Mouse (Mus musculus): ENCODE results near the gene Ninj2. TPM values are rescaled to one million over a fixed set of nuclear protein-coding genes. Genes with fewer than 3 reads are reported as not detected.

Gene Ninj2
- polyA plus RNA-seq, 1 experiment from 2014 or later, result 0.44 TPM

GRCm38 (mm10) chr6:120183771-120184170, 90.6 kb downstream of the Ninj2 start:
- WGBS, result 91% methylated on average over 4 of the region's 4 CpGs

GRCm38 (mm10) chr6:120185012-120185730, 92.0 kb downstream of the Ninj2 start:
- 89% methylated on average over 11 of the region's 12 CpGs for WGBS
- Histone ChIP-seq H3K4me2 (replicated peaks; ENCODE audit: low read depth, low read length) (no peak overlapping the region), H3K9ac (replicated peaks; ENCODE audit: low read depth) (no peak overlapping the region), H3K4me3 (ENCODE audit: low read depth, low read length) (no peak overlapping the region), H3K36me3 (ENCODE audit: insufficient read depth, low read length) (no peaks in the 10 kb centered on the region), H3K27me3 (replicated peaks; ENCODE audit: insufficient read depth, low read length) (no peaks in the 10 kb centered on the region), H3K9me3 (ENCODE audit: low read length) (no peaks in the 10 kb centered on the region), H3K27ac (ENCODE audit: low read length) (no peak overlapping the region), H3K4me1 (ENCODE audit: insufficient read depth, low read depth, low read length) (peaks cover 22% of the 10 kb centered on the region)
- DNase-seq (ENCODE audit: low spot score), result no peak
- no peak for ATAC-seq
- no peak for TF ChIP-seq EP300 (IDR thresholded peaks at IDR 0.05)
- no peak for TF ChIP-seq CTCF (IDR thresholded peaks at IDR 0.05)

More at GRCm38 (mm10) chr6:120183771-120184170, 90.6 kb downstream of the Ninj2 start:
- H3K4me2 ChIP-seq (replicated peaks; ENCODE audit: low read depth, low read length), result no peak overlapping the region
- H3K4me1 ChIP-seq (ENCODE audit: insufficient read depth, low read depth, low read length), result peaks cover 17% of the 10 kb centered on the region; the same call in 1 of the 2 replicates
- DNase-seq (ENCODE audit: low spot score) (no peak), ATAC-seq (no peak)
- no peak overlapping the region for H3K27ac ChIP-seq (ENCODE audit: low read length)
- no peaks in the 10 kb centered on the region for H3K36me3 ChIP-seq (ENCODE audit: insufficient read depth, low read length)
- H3K4me3 ChIP-seq (ENCODE audit: low read depth, low read length), result no peak overlapping the region
- TF ChIP-seq CTCF (IDR thresholded peaks at IDR 0.05), result no peak
- TF ChIP-seq EP300 (IDR thresholded peaks at IDR 0.05), result no peak
- H3K27me3 ChIP-seq (replicated peaks; ENCODE audit: insufficient read depth, low read length), result no peaks in the 10 kb centered on the region
- no peaks in the 10 kb centered on the region for H3K9me3 ChIP-seq (ENCODE audit: low read length)
- H3K9ac ChIP-seq (replicated peaks; ENCODE audit: low read depth), result no peak overlapping the region

- 56% methylated on average over 7 of the region's 7 CpGs for WGBS
- Histone ChIP-seq H3K4me1 (ENCODE audit: insufficient read depth, low read depth, low read length) (peaks cover 25% of the 10 kb centered on the region), H3K36me3 (ENCODE audit: insufficient read depth, low read length) (no peaks in the 10 kb centered on the region), H3K4me3 (ENCODE audit: low read depth, low read length) (no peak overlapping the region), H3K9ac (replicated peaks; ENCODE audit: low read depth) (no peak overlapping the region), H3K27ac (ENCODE audit: low read length) (0 out of 2 replicates have a peak overlapping the region, but pooled peaks have one; percentile 76), H3K27me3 (replicated peaks; ENCODE audit: insufficient read depth, low read length) (no peaks in the 10 kb centered on the region), H3K4me2 (replicated peaks; ENCODE audit: low read depth, low read length) (no peak overlapping the region), H3K9me3 (ENCODE audit: low read length) (no peaks in the 10 kb centered on the region)
- TF ChIP-seq EP300 (IDR thresholded peaks at IDR 0.05) (no peak), CTCF (IDR thresholded peaks at IDR 0.05) (no peak)
- DNase-seq (ENCODE audit: low spot score) (no peak), ATAC-seq (no peak)
These were observed 92.6 kb downstream of the Ninj2 start for GRCm38 (mm10) chr6:120185756-120186155.

DNA sequence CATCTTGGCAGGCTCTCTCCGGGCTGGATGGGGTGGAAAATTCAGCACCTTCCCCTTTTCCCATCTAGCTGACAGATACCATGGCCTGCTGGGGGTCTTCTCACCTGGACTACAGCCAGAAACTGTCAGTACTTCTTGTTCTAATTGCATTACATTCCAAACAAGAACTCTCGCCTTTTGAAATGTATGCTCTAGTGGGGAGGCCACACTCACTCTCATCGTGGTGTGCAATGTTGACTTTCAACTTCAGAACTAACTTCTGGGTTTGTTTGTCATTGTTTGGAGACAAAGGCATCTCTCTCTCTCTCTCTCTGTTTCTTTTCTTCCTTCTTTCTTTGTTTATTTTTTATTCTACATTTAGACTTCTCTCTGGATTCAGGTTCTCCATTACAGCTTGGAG, 93.4 kb downstream of the Ninj2 start:
- no peak overlapping the region for H3K9ac ChIP-seq (replicated peaks; ENCODE audit: low read depth)
- H3K27ac ChIP-seq (ENCODE audit: low read length), result peak overlapping the region; percentile 76
- H3K27me3 ChIP-seq (replicated peaks; ENCODE audit: insufficient read depth, low read length), result no peaks in the 10 kb centered on the region
- WGBS, result 31% methylated on average over 3 of the region's 3 CpGs
- H3K4me3 ChIP-seq (ENCODE audit: low read depth, low read length), result no peak overlapping the region
- no peak for ATAC-seq
- H3K4me1 ChIP-seq (ENCODE audit: insufficient read depth, low read depth, low read length), result peaks cover 28% of the 10 kb centered on the region
- no peak overlapping the region for H3K4me2 ChIP-seq (replicated peaks; ENCODE audit: low read depth, low read length)
- TF ChIP-seq EP300 (IDR thresholded peaks at IDR 0.05) (peak; percentile 88), CTCF (IDR thresholded peaks at IDR 0.05) (no peak)
- H3K9me3 ChIP-seq (ENCODE audit: low read length), result no peaks in the 10 kb centered on the region
- H3K36me3 ChIP-seq (ENCODE audit: insufficient read depth, low read length), result no peaks in the 10 kb centered on the region
- DNase-seq (ENCODE audit: low spot score), result peak; percentile 67

DNA sequence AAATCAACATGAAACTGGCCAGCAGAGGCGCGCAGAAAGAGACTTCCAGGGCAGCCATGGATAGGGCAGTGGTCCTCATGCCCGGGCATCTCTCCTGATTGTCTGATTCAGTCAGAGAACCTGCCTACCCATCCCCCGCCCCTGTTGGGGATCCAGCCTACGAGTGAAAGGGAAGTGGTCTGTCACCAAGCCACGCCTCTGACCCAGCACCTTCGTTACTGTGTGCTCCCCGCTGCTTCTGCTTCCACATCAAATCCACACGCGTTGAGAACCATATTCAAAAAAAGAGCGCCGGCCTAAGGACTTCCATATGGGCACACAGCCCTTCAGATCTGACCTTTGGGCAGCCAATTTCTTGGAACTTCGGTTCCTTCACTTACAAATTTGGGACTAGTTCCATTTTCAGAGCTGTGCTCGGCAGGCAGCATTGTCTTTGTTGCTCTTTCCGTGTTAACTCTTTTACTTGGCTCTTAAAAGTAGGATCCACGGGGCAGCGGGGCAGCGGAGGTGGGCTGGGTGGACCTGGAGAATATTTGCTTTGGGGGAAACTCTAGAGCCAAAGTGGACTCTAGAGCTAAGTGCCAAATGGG, 94.5 kb downstream of the Ninj2 start:
- 16% methylated on average over 18 of the region's 18 CpGs for WGBS

DNA sequence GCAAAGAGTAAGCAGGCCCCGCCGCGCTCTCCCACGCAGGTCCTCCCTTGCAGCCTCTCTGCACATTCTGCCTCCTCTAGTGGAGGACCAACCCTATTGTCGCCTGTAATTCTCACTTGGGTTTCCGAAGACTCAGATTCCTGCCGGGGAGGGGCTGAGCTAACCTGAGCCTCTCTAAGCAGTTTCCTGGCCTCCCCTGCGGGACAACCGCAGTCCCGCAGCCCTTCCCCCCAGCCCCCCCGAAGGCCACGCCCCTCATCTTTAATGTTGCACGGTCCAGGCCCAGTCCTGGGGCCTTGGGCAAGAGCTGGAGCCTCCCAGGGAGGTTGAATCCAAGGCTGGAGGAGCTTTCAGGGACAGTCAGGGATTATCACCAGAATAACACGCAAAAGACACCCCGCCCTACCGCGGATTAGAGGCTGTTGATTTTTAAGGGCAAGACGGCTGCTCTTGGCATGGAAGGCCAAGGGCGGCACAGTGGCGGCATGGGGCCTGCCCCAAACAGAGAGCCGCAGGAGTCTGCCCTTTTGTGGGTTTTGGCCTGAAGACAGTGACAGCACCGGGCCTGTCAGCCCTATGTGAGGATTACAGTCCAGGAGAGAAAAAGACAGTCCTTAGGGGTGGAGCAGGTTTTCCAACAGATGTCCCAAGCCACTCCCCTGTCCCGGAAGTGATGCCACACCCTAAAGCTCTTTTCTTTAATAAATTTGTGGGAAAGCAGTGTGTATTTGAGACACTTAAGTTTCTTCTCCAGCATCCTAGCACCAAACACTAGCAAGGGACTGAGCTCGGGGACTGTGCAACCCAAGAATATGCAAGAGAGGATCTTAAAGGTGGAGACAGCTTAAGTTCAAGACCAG, 95.5 kb downstream of the Ninj2 start:
- peak; percentile 27 for ATAC-seq
- Histone ChIP-seq H3K9me3 (ENCODE audit: low read length) (no peaks in the 10 kb centered on the region), H3K4me3 (ENCODE audit: low read depth, low read length) (no peak overlapping the region), H3K27ac (ENCODE audit: low read length) (peak overlapping the region; percentile 76), H3K4me1 (ENCODE audit: insufficient read depth, low read depth, low read length) (peaks cover 37% of the 10 kb centered on the region), H3K9ac (replicated peaks; ENCODE audit: low read depth) (no peak overlapping the region), H3K27me3 (replicated peaks; ENCODE audit: insufficient read depth, low read length) (no peaks in the 10 kb centered on the region), H3K36me3 (ENCODE audit: insufficient read depth, low read length) (no peaks in the 10 kb centered on the region), H3K4me2 (replicated peaks; ENCODE audit: low read depth, low read length) (peak overlapping the region; percentile 29)
- TF ChIP-seq CTCF (IDR thresholded peaks at IDR 0.05) (peak; percentile 43), EP300 (IDR thresholded peaks at IDR 0.05) (no peak)
- 32% methylated on average over 24 of the region's 24 CpGs for WGBS
- DNase-seq (ENCODE audit: low spot score), result peak; percentile 67

More for the DNA sequence above, 94.5 kb downstream of the Ninj2 start:
- TF ChIP-seq EP300 (IDR thresholded peaks at IDR 0.05) (no peak), CTCF (IDR thresholded peaks at IDR 0.05) (no peak)
- H3K4me3 ChIP-seq (ENCODE audit: low read depth, low read length), result no peak overlapping the region
- DNase-seq (ENCODE audit: low spot score) (peak; percentile 76), ATAC-seq (peak; percentile 10)
- peaks cover 37% of the 10 kb centered on the region for H3K4me1 ChIP-seq (ENCODE audit: insufficient read depth, low read depth, low read length)
- H3K4me2 ChIP-seq (replicated peaks; ENCODE audit: low read depth, low read length), result peak overlapping the region; percentile 29
- no peak overlapping the region for H3K9ac ChIP-seq (replicated peaks; ENCODE audit: low read depth)
- H3K36me3 ChIP-seq (ENCODE audit: insufficient read depth, low read length), result no peaks in the 10 kb centered on the region
- no peaks in the 10 kb centered on the region for H3K27me3 ChIP-seq (replicated peaks; ENCODE audit: insufficient read depth, low read length)
- peak overlapping the region; percentile 76 for H3K27ac ChIP-seq (ENCODE audit: low read length)
- H3K9me3 ChIP-seq (ENCODE audit: low read length), result no peaks in the 10 kb centered on the region
